Mouse (Mus musculus): ENCODE measurements at regions not wholly inside any gene's neighbourhood (a gene's known extent, or its start where the extent isn't known, plus 50 kb on each side); places are given as distances from the start of the nearest gene placed in this dataset.

GRCm38 (mm10) chr13:72298264-72298870 lies 330.3 kb upstream of the Irx2 start:
- no peak for TF ChIP-seq CTCF (IDR thresholded peaks at IDR 0.05; ENCODE audit: low read depth)
- TF ChIP-seq EP300 (IDR thresholded peaks at IDR 0.05; ENCODE audit: low read depth): no peak

All from liver, postnatal 0 days (tissue).